ENCODE assay signal across 8 mouse cellular contexts in genomic region chr11:117482677-117483511, GRCm38 (mm10). TPM values are rescaled to one million over a fixed set of nuclear protein-coding genes. Genes with fewer than 3 reads are reported as not detected.
DNase-seq lines count a peak whose midpoint lies in the region; ATAC-seq and TF ChIP-seq lines count a peak whose summit lies in the region.

No protein-coding gene starts in this region.

- peak overlapping the region; percentile 52 for H3K4me2 ChIP-seq in hindbrain, embryonic 15.5 days

- no peak for TF ChIP-seq RAD21 in MEL (IDR thresholded peaks at IDR 0.05; ENCODE audit: low read depth, low read length)

- 5% methylated on average over 23 of the region's 26 CpGs for WGBS in hindbrain, embryonic 15.5 days

- peak; percentile 30 to 33; a peak in 3 of 4 replicates for TF ChIP-seq EP300 in MEL (IDR thresholded peaks at IDR 0.05; ENCODE audit: low read depth in 1 of 2, low read length in 2 of 2)

- peak overlapping the region; percentile 57 to 76 for H3K4me3 ChIP-seq in MEL (ENCODE audit: control insufficient read depth in 1 of 2, insufficient read depth in 1 of 2, low read depth in 2 of 2, low read length in 2 of 2)
- peak overlapping the region; percentile 21 for H3K4me3 ChIP-seq in hindbrain, embryonic 15.5 days

- ATAC-seq in hindbrain, embryonic 15.5 days (ENCODE audit: low FRiP score, low read depth): peak; percentile 36

- H3K27ac ChIP-seq in MEL (ENCODE audit: control insufficient read depth, low read depth, low read length): peak overlapping the region; percentile 61
- H3K27ac ChIP-seq in hindbrain, embryonic 15.5 days (replicated peaks): peak overlapping the region; percentile 88

- H3K79me2 ChIP-seq in MEL (ENCODE audit: control insufficient read depth, insufficient read depth, low read length, poor library complexity): no peaks in the 10 kb centered on the region

- DNase-seq in MEL (ENCODE audit: low read depth, low spot score): peak; percentile 96
- peak; percentile 95 for DNase-seq in cerebellum, adult 9-10 months
- peak; percentile 93 for DNase-seq in frontal cortex, postnatal 36 days (ENCODE audit: low spot score in 2 of 2)
- peak; percentile 93 to 95 for DNase-seq in layer of hippocampus, postnatal 36 days
- peak; percentile 75 for DNase-seq in lung, postnatal 25 days (ENCODE audit: low spot score)
- DNase-seq in retina, postnatal 1 day: peak; percentile 95
- DNase-seq in thymus, postnatal 4 days: peak; percentile 64

- peaks cover 0 to 2% of the 10 kb centered on the region in 2 experiments; a peak in 1 of 4 replicates for H3K36me3 ChIP-seq in MEL (ENCODE audit: control insufficient read depth in 1 of 2, insufficient read depth in 2 of 2, low read length in 2 of 2)
- H3K36me3 ChIP-seq in hindbrain, embryonic 15.5 days: no peaks in the 10 kb centered on the region

- H3K4me1 ChIP-seq in MEL (ENCODE audit: control insufficient read depth in 1 of 2, insufficient read depth in 2 of 2, low read length in 2 of 2): peaks cover 5 to 6% of the 10 kb centered on the region in 2 experiments; a peak in 2 of 4 replicates
- peaks cover 68% of the 10 kb centered on the region for H3K4me1 ChIP-seq in hindbrain, embryonic 15.5 days (replicated peaks)

- no peaks in the 10 kb centered on the region for H3K9me3 ChIP-seq in MEL (replicated peaks; ENCODE audit: insufficient read depth, low read length)
- H3K9me3 ChIP-seq in hindbrain, embryonic 15.5 days: no peaks in the 10 kb centered on the region

- TF ChIP-seq CTCF in MEL (IDR thresholded peaks at IDR 0.05 in 2 of 3, conservative IDR thresholded peaks at IDR 0.05 in 1 of 3; ENCODE audit: control insufficient read depth in 1 of 3, insufficient read depth in 1 of 3, low read depth in 2 of 3, low read length in 3 of 3, poor library complexity in 1 of 3, severe bottlenecking in 1 of 3): no peak

- peaks cover 0 to 9% of the 10 kb centered on the region in 2 experiments; a peak in 2 of 4 replicates for H3K27me3 ChIP-seq in MEL (ENCODE audit: control insufficient read depth in 1 of 2, insufficient read depth in 2 of 2, low read length in 2 of 2)
- 0 out of 2 replicates have a peak, but pooled peaks cover 4% of the 10 kb centered on the region for H3K27me3 ChIP-seq in hindbrain, embryonic 15.5 days

- peak overlapping the region; percentile 66 for H3K9ac ChIP-seq in MEL (ENCODE audit: control insufficient read depth, low read depth, low read length, poor library complexity, severe bottlenecking)
- 0 out of 2 replicates have a peak overlapping the region, but pooled peaks have one; percentile 30 for H3K9ac ChIP-seq in hindbrain, embryonic 15.5 days

- TF ChIP-seq POLR2A in MEL (IDR thresholded peaks at IDR 0.05; ENCODE audit: control insufficient read depth in 1 of 2, insufficient read depth in 1 of 2, low read depth in 1 of 2, low read length in 2 of 2, poor library complexity in 1 of 2): peak in 1 of 2 experiments; percentile 60; a peak in 3 of 4 replicates

TF ChIP-seq in MEL, 35 proteins besides CTCF, POLR2A, EP300 and RAD21:
- TF ChIP-seq BHLHE40 (IDR thresholded peaks at IDR 0.05; ENCODE audit: borderline replicate concordance, low read depth, low read length) (peak; percentile 69; the same call in 1 of the 2 replicates), USF1 (IDR thresholded peaks at IDR 0.05; ENCODE audit: low read depth, low read length) (peak; percentile 75), ZNF384 (IDR thresholded peaks at IDR 0.05; ENCODE audit: low read depth, low read length) (no peak), TBP (IDR thresholded peaks at IDR 0.05; ENCODE audit: low read depth, low read length) (no peak), TCF12 (IDR thresholded peaks at IDR 0.05; ENCODE audit: low read depth, low read length) (peak; percentile 31), MEF2A (IDR thresholded peaks at IDR 0.05; ENCODE audit: extremely low read depth, insufficient replicate concordance, low read depth, low read length, poor library complexity, severe bottlenecking) (no peak), CHD2 (IDR thresholded peaks at IDR 0.05; ENCODE audit: low read length) (0 out of 2 replicates have a peak, but pooled peaks have one; percentile 15), NELFE (IDR thresholded peaks at IDR 0.05; ENCODE audit: low read depth, low read length) (peak; percentile 60), MAFK (IDR thresholded peaks at IDR 0.05; ENCODE audit: borderline replicate concordance, low read depth, low read length) (no peak), E2F4 (IDR thresholded peaks at IDR 0.05; ENCODE audit: borderline replicate concordance, low read depth, low read length) (0 out of 2 replicates have a peak, but pooled peaks have one; percentile 8), MAX (IDR thresholded peaks at IDR 0.05; ENCODE audit: low read length) (peak; percentile 84), MXI1 (IDR thresholded peaks at IDR 0.05; ENCODE audit: low read depth, low read length) (peak; percentile 82; the same call in 1 of the 2 replicates), ZC3H11A (IDR thresholded peaks at IDR 0.05; ENCODE audit: low read depth, low read length) (0 out of 2 replicates have a peak, but pooled peaks have one; percentile 3), GABPA (IDR thresholded peaks at IDR 0.05; ENCODE audit: low read depth, low read length) (no peak), HCFC1 (IDR thresholded peaks at IDR 0.05; ENCODE audit: low read depth, low read length) (peak; percentile 43; the same call in 1 of the 2 replicates), SIN3A (IDR thresholded peaks at IDR 0.05; ENCODE audit: low read length) (peak; percentile 86), GATA1 (IDR thresholded peaks at IDR 0.05; ENCODE audit: low read depth, low read length) (no peak), SMC3 (IDR thresholded peaks at IDR 0.05; ENCODE audit: low read depth, low read length) (no peak; the same call in 1 of the 2 replicates), ZMIZ1 (IDR thresholded peaks at IDR 0.05; ENCODE audit: low read depth, low read length) (peak; percentile 46; the same call in 1 of the 2 replicates), NRF1 (IDR thresholded peaks at IDR 0.05; ENCODE audit: insufficient read depth, low read depth, low read length, poor library complexity, severe bottlenecking) (0 out of 2 replicates have a peak, but pooled peaks have one; percentile 24), MYC (IDR thresholded peaks at IDR 0.05; ENCODE audit: low read depth, low read length) (peak; percentile 79; the same call in 1 of the 2 replicates), POLR2AphosphoS2 (IDR thresholded peaks at IDR 0.05; ENCODE audit: low read length) (peak; percentile 37; the same call in 1 of the 2 replicates), MAZ (IDR thresholded peaks at IDR 0.05; ENCODE audit: low read depth, low read length) (peak; percentile 85), RCOR1 (IDR thresholded peaks at IDR 0.05; ENCODE audit: low read depth, low read length) (no peak; the same call in 1 of the 2 replicates), TAL1 (IDR thresholded peaks at IDR 0.05; ENCODE audit: low read length) (peak; percentile 41), USF2 (IDR thresholded peaks at IDR 0.05; ENCODE audit: borderline replicate concordance in 1 of 2, insufficient read depth in 1 of 2, low read depth in 1 of 2, low read length in 2 of 2) (no peak), ETS1 (IDR thresholded peaks at IDR 0.05; ENCODE audit: low read depth, low read length) (peak; percentile 62), ELF1 (IDR thresholded peaks at IDR 0.05; ENCODE audit: low read depth, low read length) (0 out of 2 replicates have a peak, but pooled peaks have one; percentile 6), KAT2A (conservative IDR thresholded peaks at IDR 0.05; ENCODE audit: low read depth, low read length) (no peak; the same call in 1 of the 2 replicates), UBTF (IDR thresholded peaks at IDR 0.05; ENCODE audit: borderline replicate concordance, insufficient read depth, low read depth, low read length) (peak; percentile 40; the same call in 1 of the 2 replicates), JUND (IDR thresholded peaks at IDR 0.05; ENCODE audit: low read depth, low read length) (no peak)

RNA-seq across cellular contexts. Expression of gene Gm11733, which starts 1.3 kb away (rescaled TPM):
- total RNA-seq in MEL (2012; rRNA removed): not detected in 2 replicates
- under 1 TPM in 1 of 2 experiments, not detected in 1; 0.06 TPM for polyA plus RNA-seq in MEL (2012; ENCODE audit: insufficient read depth in 1 of 2, insufficient read length in 2 of 2, low read depth in 1 of 2, low replicate concordance in 2 of 2, missing spikeins in 1 of 2)
- polyA plus RNA-seq in hindbrain, embryonic 15.5 days (2015; fragmentation: Nextera tagmentation; extraction: Ambion mirVana): not detected in 2 replicates
- total RNA-seq in layer of hippocampus, postnatal 36 days (2021): under 1 TPM in 1 of 2 experiments, not detected in 1; 0.15 TPM

Comparison
In these comparisons a context has a peak if more than half of its experiments do, and no peak if none do; other contexts are left out.
1. Peak in every context shown above with its lines: DNase-seq, ATAC-seq, H3K4me3 ChIP-seq and H3K27ac ChIP-seq.